Mouse (Mus musculus): ENCODE data around the gene Lgi2. TPM values are rescaled to one million over a fixed set of nuclear protein-coding genes. Genes with fewer than 3 reads are reported as not detected.

The Lgi2 gene
- polyA plus RNA-seq (2017; shearing (Covaris generic)) = not detected

GRCm38 (mm10) chr5:52565813-52566531 lies at the start of gene Lgi2:
Gene Lgi2 (minus strand): TSS chr5:52566462.

Other genes starting within 250 kb of the Lgi2 start
- not detected for gene Sod3, start 202.7 kb downstream of the Lgi2 start, polyA plus RNA-seq (2017; shearing (Covaris generic))
- gene Ccdc149, start 94.9 kb downstream of the Lgi2 start, polyA plus RNA-seq (2017; shearing (Covaris generic)) = not detected
- gene Sepsecs, start 103.2 kb upstream of the Lgi2 start, polyA plus RNA-seq (2017; shearing (Covaris generic)) = 14.1 TPM
- 0.74 TPM for gene Pi4k2b, start 175.1 kb upstream of the Lgi2 start, polyA plus RNA-seq (2017; shearing (Covaris generic))
- gene Zcchc4, start 208.9 kb upstream of the Lgi2 start, polyA plus RNA-seq (2017; shearing (Covaris generic)) = 25.2 TPM